In the genomic region with DNA sequence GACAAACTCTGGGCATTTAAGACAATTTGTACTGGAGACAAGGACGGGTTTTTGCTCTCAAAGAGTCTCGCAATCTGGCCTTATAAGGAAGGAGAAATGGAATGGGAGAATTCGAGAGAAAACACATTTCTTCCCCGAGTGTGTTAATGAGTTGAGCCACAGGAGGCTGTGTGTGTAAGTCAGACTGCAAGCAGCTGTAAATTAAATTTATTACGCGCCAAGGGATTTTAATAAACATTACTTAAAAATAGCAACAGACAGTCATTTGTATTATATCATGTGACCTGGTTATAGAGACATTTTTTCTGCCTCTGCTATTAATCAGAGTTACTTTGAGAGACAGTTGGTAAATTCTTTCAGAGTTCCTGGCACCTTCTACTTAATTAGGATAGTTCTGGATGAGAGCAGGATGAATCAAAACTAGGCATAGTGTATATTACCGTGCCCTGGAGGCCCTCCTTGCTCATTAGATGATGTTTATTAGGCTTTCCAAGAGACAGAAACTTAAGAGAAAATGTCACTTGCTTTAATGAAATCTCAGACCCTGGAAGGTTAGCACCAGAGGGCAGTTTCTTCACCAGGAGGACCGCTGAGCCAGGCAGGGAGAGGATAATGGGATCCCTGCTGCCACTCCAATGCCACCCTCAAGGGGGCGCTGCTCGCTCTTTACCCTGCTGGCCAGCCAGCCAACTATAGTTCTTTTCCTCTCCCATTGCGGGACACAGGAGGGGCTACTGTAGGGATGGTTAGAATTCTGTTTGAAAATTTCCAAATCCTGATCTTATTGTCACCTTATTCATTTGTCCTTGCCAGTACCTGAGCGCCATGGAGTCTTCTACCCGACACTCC, we compare ENCODE assay signal across 10 mouse cellular contexts. TPM values are rescaled to one million over a fixed set of nuclear protein-coding genes. Genes with fewer than 3 reads are reported as not detected.
DNase-seq lines count a peak whose midpoint lies in the region; ATAC-seq and TF ChIP-seq lines count a peak whose summit lies in the region.
"Had no signal": no experiment of that assay in that cellular context is flagged by ENCODE, and none has a peak within 500 bp of the region (broad histone marks: within the 10 kb centered on the region; RNA-seq: fewer than 3 reads in every experiment).

No protein-coding gene starts in this region.

- ATAC-seq in hindbrain, embryonic 11.5 days (ENCODE audit: low FRiP score): no peak
- ATAC-seq in hindbrain, embryonic 12.5 days (ENCODE audit: low FRiP score): no peak
- no peak for ATAC-seq in megakaryocyte, adult 5-6 weeks (ENCODE audit: poor library complexity, severe bottlenecking)

- peaks cover 3% of the 10 kb centered on the region; the same call in 1 of the 2 replicates for H3K9me3 ChIP-seq in hindbrain, embryonic 11.5 days (ENCODE audit: control insufficient read depth, low read length)
- no peaks in the 10 kb centered on the region for H3K9me3 ChIP-seq in hindbrain, embryonic 12.5 days (replicated peaks)
- H3K9me3 ChIP-seq in CH12.LX (replicated peaks; ENCODE audit: low read length): no peaks in the 10 kb centered on the region
- H3K9me3 ChIP-seq: megakaryocyte, embryonic 14.5 days had no signal

- peak; percentile 60 to 93; a peak in 3 of 4 replicates for TF ChIP-seq CTCF in CH12.LX (conservative IDR thresholded peaks at IDR 0.05 in 1 of 2, IDR thresholded peaks at IDR 0.05 in 1 of 2; ENCODE audit: low read depth in 2 of 2, low read length in 2 of 2)
- peak; percentile 61 for TF ChIP-seq CTCF in lung, adult 2 months (IDR thresholded peaks at IDR 0.05; ENCODE audit: insufficient read depth, low read length)

- no peak overlapping the region for H3K27ac ChIP-seq in hindbrain, embryonic 11.5 days (ENCODE audit: low read depth, low read length)
- no peak overlapping the region for H3K27ac ChIP-seq in hindbrain, embryonic 12.5 days
- H3K27ac ChIP-seq in CH12.LX (ENCODE audit: insufficient read depth, low read depth): no peak overlapping the region

- no peaks in the 10 kb centered on the region for H3K36me3 ChIP-seq in hindbrain, embryonic 11.5 days (ENCODE audit: control insufficient read depth, insufficient read depth, low read length)
- no peaks in the 10 kb centered on the region for H3K36me3 ChIP-seq in hindbrain, embryonic 12.5 days
- H3K36me3 ChIP-seq in CH12.LX (replicated peaks in 1 of 2; ENCODE audit: control insufficient read depth in 1 of 2, insufficient read depth in 1 of 2, low read length in 1 of 2): no peaks in the 10 kb centered on the region

- no peaks in the 10 kb centered on the region for H3K27me3 ChIP-seq in hindbrain, embryonic 11.5 days (ENCODE audit: control insufficient read depth, insufficient read depth, low read length)
- no peaks in the 10 kb centered on the region for H3K27me3 ChIP-seq in hindbrain, embryonic 12.5 days
- no peaks in the 10 kb centered on the region for H3K27me3 ChIP-seq in CH12.LX (replicated peaks)
- H3K27me3 ChIP-seq: megakaryocyte, embryonic 14.5 days had no signal

- in situ Hi-C loops in CH12.LX (cut with MboI; ENCODE audit: low pct_ligation_motif_present, low pct_unique_long_range_greater_than_20kb, low sequenced_read_pairs): loop anchor here (5.0 kb wide), 1 partner anchor 35 kb away; no protein-coding TSS in a partner anchor

- TF ChIP-seq POLR2A in CH12.LX (IDR thresholded peaks at IDR 0.05; ENCODE audit: low read depth, low read length): no peak
- TF ChIP-seq POLR2A in lung, adult 2 months (IDR thresholded peaks at IDR 0.05; ENCODE audit: borderline replicate concordance, extremely low read depth, low read depth, low read length): no peak

- peak; percentile 78 for TF ChIP-seq RAD21 in CH12.LX (IDR thresholded peaks at IDR 0.05; ENCODE audit: low read depth, low read length)

- intact Hi-C loops in left cerebral cortex, postnatal 10 days (cut with DNase I): no loop called here

- peak; percentile 22 for DNase-seq in hindbrain, embryonic 11.5 days (ENCODE audit: low spot score)
- DNase-seq in CH12.LX (ENCODE audit: extremely low read depth): peak; percentile 24
- peak; percentile 58 to 79 for DNase-seq in adrenal gland, postnatal 36 days
- DNase-seq in lung, adult 2 months: peak; percentile 45
- DNase-seq in frontal cortex, adult 2 months (ENCODE audit: extremely low spot score in 1 of 2, low spot score in 1 of 2): no peak
- DNase-seq in left cerebral cortex, postnatal 10 days (ENCODE audit: extremely low spot score in 1 of 2, low spot score in 2 of 2): no peak
- DNase-seq: gastrocnemius, postnatal 14 days had no signal

- TF ChIP-seq EP300 in CH12.LX (IDR thresholded peaks at IDR 0.05; ENCODE audit: low read length): no peak

- H3K4me3 ChIP-seq in hindbrain, embryonic 11.5 days (ENCODE audit: low read depth, low read length): no peak overlapping the region
- no peak overlapping the region for H3K4me3 ChIP-seq in hindbrain, embryonic 12.5 days
- no peak overlapping the region for H3K4me3 ChIP-seq in CH12.LX (replicated peaks in 1 of 3; ENCODE audit: low read depth in 2 of 3, low read length in 2 of 3, poor library complexity in 1 of 3)
- H3K4me3 ChIP-seq in lung, adult 2 months (replicated peaks; ENCODE audit: extremely low read depth, low read depth, low read length): no peak overlapping the region
- H3K4me3 ChIP-seq: megakaryocyte, embryonic 14.5 days had no signal

- no peaks in the 10 kb centered on the region for H3K79me2 ChIP-seq in CH12.LX (replicated peaks; ENCODE audit: control insufficient read depth, extremely low read depth, insufficient read depth, poor library complexity, severe bottlenecking)

- dilution Hi-C loops in CH12.LX (cut with MboI; ENCODE audit: extremely low pct_ligation_motif_present, extremely low pct_unique_long_range_greater_than_20kb, low sequenced_read_pairs): no loop called here

- no peak overlapping the region for H3K9ac ChIP-seq in hindbrain, embryonic 11.5 days (ENCODE audit: low read depth, low read length)
- H3K9ac ChIP-seq in hindbrain, embryonic 12.5 days: no peak overlapping the region
- H3K9ac ChIP-seq in CH12.LX (ENCODE audit: insufficient read depth, low read depth): no peak overlapping the region

- 69% methylated on average over 13 of the region's 13 CpGs for WGBS in hindbrain, embryonic 11.5 days
- 62% methylated on average over 13 of the region's 13 CpGs for WGBS in hindbrain, embryonic 12.5 days
- 55% methylated on average over 13 of the region's 13 CpGs for WGBS in lung, adult 2 months

- H3K4me2 ChIP-seq in hindbrain, embryonic 11.5 days (replicated peaks; ENCODE audit: low read depth, low read length): no peak overlapping the region
- no peak overlapping the region for H3K4me2 ChIP-seq in hindbrain, embryonic 12.5 days (replicated peaks)
- H3K4me2 ChIP-seq in CH12.LX (ENCODE audit: insufficient read depth, low read depth, poor library complexity, severe bottlenecking): no peak overlapping the region

- no peaks in the 10 kb centered on the region for H3K4me1 ChIP-seq in hindbrain, embryonic 11.5 days (replicated peaks; ENCODE audit: control insufficient read depth, insufficient read depth, low read length)
- no peaks in the 10 kb centered on the region for H3K4me1 ChIP-seq in hindbrain, embryonic 12.5 days
- peaks cover 0 to 10% of the 10 kb centered on the region in 2 experiments; a peak in 2 of 4 replicates for H3K4me1 ChIP-seq in CH12.LX (ENCODE audit: control insufficient read depth in 1 of 2, insufficient read depth in 2 of 2)
- H3K4me1 ChIP-seq in lung, adult 2 months (ENCODE audit: control insufficient read depth, insufficient read depth, low read length): no peaks in the 10 kb centered on the region
- H3K4me1 ChIP-seq: megakaryocyte, embryonic 14.5 days had no signal

TF ChIP-seq in CH12.LX, 34 proteins besides CTCF, POLR2A, EP300 and RAD21:
- TF ChIP-seq TCF12 (IDR thresholded peaks at IDR 0.05; ENCODE audit: low read depth, low read length) (0 out of 2 replicates have a peak, but pooled peaks have one; percentile 11), MAFK (IDR thresholded peaks at IDR 0.05; ENCODE audit: insufficient replicate concordance, low read length) (no peak), SMC3 (IDR thresholded peaks at IDR 0.05; ENCODE audit: low read depth, low read length) (peak; percentile 88), MEF2A (IDR thresholded peaks at IDR 0.05; ENCODE audit: borderline replicate concordance, low read depth, low read length) (0 out of 2 replicates have a peak, but pooled peaks have one; percentile 38), ZC3H11A (IDR thresholded peaks at IDR 0.05; ENCODE audit: low read depth, low read length) (peak; percentile 48; the same call in 1 of the 2 replicates)

RNA-seq across cellular contexts. Expression of gene Prima1, which starts 20.3 kb away (rescaled TPM):
- polyA plus RNA-seq in hindbrain, embryonic 11.5 days (2014; fragmentation: Nextera tagmentation; extraction: Ambion mirVana): 1.5 and 1.6 TPM in 2 replicates
- 0.80 and 1.6 TPM in 2 replicates for polyA plus RNA-seq in hindbrain, embryonic 12.5 days (2016; fragmentation: Nextera tagmentation; extraction: Ambion mirVana)
- not detected in 2 replicates for total RNA-seq in CH12.LX (2012; rRNA removed)
- total RNA-seq in CH12.LX (2014; rRNA removed): not detected in 2 replicates
- polyA plus RNA-seq in CH12.LX (2012; ENCODE audit: insufficient read length, low read depth): not detected in 2 replicates
- total RNA-seq in adrenal gland, postnatal 36 days (2021): 1 to 10 TPM; 2.1 to 2.6 TPM
- polyA plus RNA-seq in lung, adult 2 months (2012; rRNA removed): 0.70 and 1.0 TPM in 2 replicates
- 7.2 and 7.8 TPM in 2 replicates for polyA plus RNA-seq in frontal cortex, adult 2 months (2012; rRNA removed)
- total RNA-seq in megakaryocyte, adult 5-6 weeks (2015): not detected in 2 replicates
- not detected in 2 replicates for total RNA-seq in megakaryocyte, adult 5-6 weeks (2017)
- total RNA-seq in left cerebral cortex, postnatal 10 days (2021): 1 to 10 TPM; 1.3 to 3.0 TPM

RNA-seq across cellular contexts. Expression of gene Fam181a, which starts 48.5 kb away (rescaled TPM):
- polyA plus RNA-seq in hindbrain, embryonic 11.5 days (2014; fragmentation: Nextera tagmentation; extraction: Ambion mirVana): 16.6 and 23.8 TPM in 2 replicates
- 13.6 and 14.4 TPM in 2 replicates for polyA plus RNA-seq in hindbrain, embryonic 12.5 days (2016; fragmentation: Nextera tagmentation; extraction: Ambion mirVana)
- total RNA-seq in CH12.LX (2012; rRNA removed) (not detected in 2 replicates), CH12.LX (2014; rRNA removed) (not detected in 2 replicates)
- not detected in 2 replicates for polyA plus RNA-seq in CH12.LX (2012; ENCODE audit: insufficient read length, low read depth)
- not detected for total RNA-seq in adrenal gland, postnatal 36 days (2021)
- polyA plus RNA-seq in lung, adult 2 months (2012; rRNA removed): 0.47 and 1.00 TPM in 2 replicates
- polyA plus RNA-seq in frontal cortex, adult 2 months (2012; rRNA removed): 4.6 and 7.1 TPM in 2 replicates
- total RNA-seq in megakaryocyte, adult 5-6 weeks (2015): not detected in 2 replicates
- not detected in 2 replicates for total RNA-seq in megakaryocyte, adult 5-6 weeks (2017)
- total RNA-seq in left cerebral cortex, postnatal 10 days (2021): 1 to 10 TPM; 5.1 to 7.1 TPM
- total RNA-seq: gastrocnemius, postnatal 14 days had no signal

Comparison
In these comparisons a context has a peak if more than half of its experiments do, and no peak if none do; other contexts are left out.
1. DNase-seq: peak in hindbrain, embryonic 11.5 days (single experiment), CH12.LX (single experiment), adrenal gland, postnatal 36 days (2 of 2) and lung, adult 2 months (single experiment); none in frontal cortex, adult 2 months (0 of 2) and left cerebral cortex, postnatal 10 days (0 of 2).